Mouse (Mus musculus) heart, embryonic 16.5 days (tissue): ENCODE results near the gene Olfr1532-ps1. TPM values are rescaled to one million over a fixed set of nuclear protein-coding genes. Genes with fewer than 3 reads are reported as not detected.

ENCODE experiments used
- polyA plus RNA-seq: library from polyadenylated mRNA; unstranded; fragments of >200 nt; fragmentation: Nextera tagmentation; extraction: Ambion mirVana; gene quantifications from 2 replicates; pipeline ENCODE4 v1.2.1, GENCODE M21; 2015

The Olfr1532-ps1 gene
- polyA plus RNA-seq, 1 experiment from 2014 or later = not detected

Other genes with a start within 250 kb of the Olfr1532-ps1 start
- not detected in 2 replicates for gene Olfr693, start 227.4 kb upstream of the Olfr1532-ps1 start, polyA plus RNA-seq
- not detected in 2 replicates for gene Olfr694, start 216.2 kb upstream of the Olfr1532-ps1 start, polyA plus RNA-seq
- not detected in 2 replicates for gene Olfr695, start 191.6 kb upstream of the Olfr1532-ps1 start, polyA plus RNA-seq
- gene Olfr697, start 165.6 kb upstream of the Olfr1532-ps1 start, polyA plus RNA-seq = not detected in 2 replicates
- not detected in 2 replicates for gene Olfr698, start 152.6 kb upstream of the Olfr1532-ps1 start, polyA plus RNA-seq
- not detected in 2 replicates for gene Olfr699, start 114.8 kb upstream of the Olfr1532-ps1 start, polyA plus RNA-seq
- gene Olfr700, start 99.2 kb upstream of the Olfr1532-ps1 start, polyA plus RNA-seq = not detected in 2 replicates
- gene Olfr701, start 93.9 kb upstream of the Olfr1532-ps1 start, polyA plus RNA-seq = not detected in 2 replicates
- not detected in 2 replicates for gene Olfr702, start 74.1 kb upstream of the Olfr1532-ps1 start, polyA plus RNA-seq
- gene Olfr703, start 64.6 kb upstream of the Olfr1532-ps1 start, polyA plus RNA-seq = not detected in 2 replicates
- not detected in 2 replicates for gene Olfr704, start 44.8 kb upstream of the Olfr1532-ps1 start, polyA plus RNA-seq
- not detected in 2 replicates for gene Olfr705, start 31.1 kb upstream of the Olfr1532-ps1 start, polyA plus RNA-seq
- not detected in 2 replicates for gene Olfr706, start 19.8 kb upstream of the Olfr1532-ps1 start, polyA plus RNA-seq
- gene Olfr707, start 6.8 kb upstream of the Olfr1532-ps1 start, polyA plus RNA-seq = not detected in 2 replicates
- not detected in 2 replicates for gene Olfr709-ps1, start 24.2 kb downstream of the Olfr1532-ps1 start, polyA plus RNA-seq
- not detected in 2 replicates for gene Olfr710, start 40.3 kb downstream of the Olfr1532-ps1 start, polyA plus RNA-seq
- gene Olfr6, start 55.9 kb downstream of the Olfr1532-ps1 start, polyA plus RNA-seq = not detected in 2 replicates
- not detected in 2 replicates for gene Olfr711, start 67.5 kb downstream of the Olfr1532-ps1 start, polyA plus RNA-seq
- gene Olfr2, start 98.1 kb downstream of the Olfr1532-ps1 start, polyA plus RNA-seq = not detected in 2 replicates
- gene Olfr713, start 123.2 kb downstream of the Olfr1532-ps1 start, polyA plus RNA-seq = not detected in 2 replicates
- gene Olfr714, start 163.0 kb downstream of the Olfr1532-ps1 start, polyA plus RNA-seq = not detected in 2 replicates
- gene Olfr17, start 185.2 kb downstream of the Olfr1532-ps1 start, polyA plus RNA-seq = not detected in 2 replicates
- not detected in 2 replicates for gene Olfr715b, start 202.4 kb downstream of the Olfr1532-ps1 start, polyA plus RNA-seq
- gene Olfr715, start 223.1 kb downstream of the Olfr1532-ps1 start, polyA plus RNA-seq = not detected in 2 replicates
- gene Olfr716, start 230.3 kb downstream of the Olfr1532-ps1 start, polyA plus RNA-seq = not detected in 2 replicates